Mouse (Mus musculus) heart, postnatal 25 days (tissue): ENCODE measurements around the gene Naa25. TPM values are rescaled to one million over a fixed set of nuclear protein-coding genes. Genes with fewer than 3 reads are reported as not detected.

Experiments used
- DNase-seq: peaks from one replicate; pipeline ENCODE4 v3.0.0; 2022; ENCODE audit warnings: low spot score
- intact Hi-C: fragments of 180-260 bp; cut with DNase I; formaldehyde crosslinking; loops from one replicate; pipeline ENCODE4 v1.15.1; 2025
- total RNA-seq, 2 experiments: library from RNA; stranded (reverse); gene quantifications; 2 replicates each; pipeline ENCODE4 v1.2.3; 2021

Naa25 gene
- total RNA-seq, 2 experiments from 2014 or later, result 19.9 TPM

DNA sequence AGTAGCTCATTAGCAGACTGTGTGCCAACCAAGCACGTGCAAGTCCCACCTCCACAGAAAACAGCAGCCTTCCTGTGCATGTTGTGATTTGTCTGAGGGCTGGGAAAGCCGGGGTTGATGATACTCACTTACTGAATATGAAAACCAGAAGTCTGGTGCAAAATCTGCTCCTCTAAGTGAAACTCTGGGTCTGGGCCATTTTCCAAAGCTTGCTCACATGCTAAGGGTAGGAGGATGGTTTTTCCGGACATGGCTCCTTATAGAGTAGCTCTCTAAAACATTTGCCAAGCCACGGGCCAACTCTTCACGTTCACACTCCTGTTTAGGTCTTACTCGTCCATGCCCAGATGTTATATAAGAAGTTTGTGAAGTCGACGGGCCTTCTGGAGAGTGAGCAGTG lies 95.6 kb downstream of the Naa25 start:
- no peak for DNase-seq
- intact Hi-C loops, result no loop called here

Other genes with a start within 250 kb of the Naa25 start
- 100 to 1,000 TPM; 175 to 181 TPM for gene Ptpn11, start 206.5 kb upstream of the Naa25 start, total RNA-seq
- 100 to 1,000 TPM; 521 to 551 TPM for gene Rpl6, start 193.5 kb upstream of the Naa25 start, total RNA-seq
- 10 to 100 TPM; 19.3 to 23.0 TPM for gene Hectd4, start 177.7 kb upstream of the Naa25 start, total RNA-seq
- 10 to 100 TPM; 48.1 to 51.3 TPM for gene Trafd1, start 12.3 kb upstream of the Naa25 start, total RNA-seq
- gene Tmem116, start 54.0 kb downstream of the Naa25 start, total RNA-seq, result 10 to 100 TPM in 1 of 2 experiments, 1 to 10 TPM in 1; 8.2 to 10.1 TPM
- gene Erp29, start 54.6 kb downstream of the Naa25 start, total RNA-seq, result 10 to 100 TPM; 83.2 to 84.7 TPM
- gene Adam1b, start 105.5 kb downstream of the Naa25 start, total RNA-seq, result not detected
- 1 to 10 TPM; 1.8 to 2.4 TPM for gene Adam1a, start 147.5 kb downstream of the Naa25 start, total RNA-seq
- not detected for gene Gm42878, start 147.5 kb downstream of the Naa25 start, total RNA-seq
- gene Mapkapk5, start 148.0 kb downstream of the Naa25 start, total RNA-seq, result 10 to 100 TPM; 70.2 to 77.1 TPM
- gene Aldh2, start 195.9 kb downstream of the Naa25 start, total RNA-seq, result 100 to 1,000 TPM; 247 TPM
- 10 to 100 TPM; 54.1 to 60.7 TPM for gene Acad12, start 221.0 kb downstream of the Naa25 start, total RNA-seq